Mouse (Mus musculus) retina, embryonic 14.5 days (tissue): ENCODE results near the gene Actr5.

Experiments used
- DNase-seq: peaks from one replicate; pipeline ENCODE4 v3.0.0-alpha.2; 2015; ENCODE audit warnings: low spot score

Actr5 gene

GRCm38 (mm10) chr2:158614418-158614955, 10.2 kb upstream of the Actr5 start:
- DNase-seq = no peak

GRCm38 (mm10) chr2:158615161-158615680, 9.5 kb upstream of the Actr5 start:
- no peak for DNase-seq

DNA sequence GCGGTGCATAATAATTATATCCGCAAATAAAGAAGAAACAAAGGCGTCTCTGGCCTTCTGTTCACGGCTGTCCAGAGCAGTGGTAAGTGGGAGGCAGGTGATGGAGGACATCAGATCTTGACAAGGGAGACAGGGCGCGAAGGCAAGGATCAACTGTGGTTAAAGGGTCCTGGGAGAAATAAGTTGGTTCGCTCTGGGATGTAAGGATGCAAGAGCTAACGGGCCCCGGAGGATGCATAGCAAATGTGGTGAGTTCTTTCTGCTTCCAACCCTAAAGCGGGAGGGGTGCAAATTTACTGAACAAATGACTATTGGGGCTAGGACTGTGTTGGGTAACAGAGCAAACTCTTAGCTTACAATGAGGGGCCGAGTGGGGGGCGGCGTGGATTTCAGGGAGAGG, 9.0 kb upstream of the Actr5 start:
- no peak for DNase-seq

GRCm38 (mm10) chr2:158616296-158616695, 8.4 kb upstream of the Actr5 start:
- no peak for DNase-seq

GRCm38 (mm10) chr2:158616790-158617189, 7.9 kb upstream of the Actr5 start:
- no peak for DNase-seq

DNA sequence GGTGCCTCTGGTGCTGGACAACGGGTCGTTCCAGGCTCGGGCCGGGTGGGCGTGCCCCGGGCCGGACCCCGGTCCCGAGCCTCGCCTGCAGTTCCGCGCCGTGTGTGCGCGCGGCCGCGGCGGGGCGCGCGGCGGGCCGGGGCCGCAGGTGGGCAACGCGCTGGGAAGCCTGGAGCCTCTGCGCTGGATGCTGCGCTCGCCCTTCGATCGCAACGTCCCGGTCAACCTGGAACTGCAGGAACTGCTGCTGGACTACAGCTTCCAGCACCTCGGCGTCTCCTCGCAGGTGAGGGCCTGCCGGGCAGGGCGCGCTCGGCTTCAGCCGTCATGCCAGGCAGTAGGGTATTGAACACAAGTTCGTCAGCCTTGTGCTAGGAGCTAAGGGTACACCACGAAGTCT, 543 bp downstream of the Actr5 start:
- DNase-seq = no peak

DNA sequence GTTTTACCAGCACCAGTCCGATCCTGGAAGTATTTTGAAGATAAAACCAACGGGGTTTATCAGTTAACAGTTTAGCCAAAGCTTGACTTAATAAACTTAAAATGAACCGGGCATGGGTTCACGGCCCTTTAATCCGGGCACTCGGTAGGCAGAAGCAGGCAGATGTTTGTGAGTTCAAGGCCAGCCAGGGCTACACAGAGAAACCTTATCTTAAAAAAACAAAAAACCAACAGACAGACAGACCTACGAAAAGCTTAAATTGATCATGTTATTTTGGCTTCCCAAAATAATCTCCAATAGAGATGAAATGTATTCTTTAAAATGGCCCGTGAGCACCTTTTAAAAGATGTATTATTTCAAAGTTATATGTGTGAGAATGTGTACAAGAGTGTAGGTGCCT, 1.0 kb downstream of the Actr5 start:
- no peak for DNase-seq

- DNase-seq = peak; percentile 64
Observed at GRCm38 (mm10) chr2:158628858-158629257, 4.2 kb downstream of the Actr5 start.

DNA sequence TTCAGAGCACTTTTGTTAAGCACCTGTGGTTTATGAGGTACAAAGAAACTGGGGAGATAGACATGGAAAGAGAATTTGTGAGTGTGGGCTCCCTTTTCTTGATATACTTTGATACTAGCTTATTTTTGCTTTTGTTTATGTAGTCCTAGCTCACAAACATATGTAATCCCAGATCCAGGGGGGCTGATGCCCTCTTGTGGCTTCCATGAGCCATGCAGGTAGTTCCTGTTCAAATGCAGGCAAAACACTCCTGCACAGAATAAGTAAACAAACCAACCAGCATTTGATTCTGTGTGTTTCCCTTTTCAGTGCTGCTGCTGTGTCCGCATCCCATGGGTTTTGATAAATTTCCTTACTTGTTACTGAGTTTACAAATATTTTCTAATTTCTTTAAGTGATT, 4.7 kb downstream of the Actr5 start:
- peak; percentile 77 for DNase-seq

DNA sequence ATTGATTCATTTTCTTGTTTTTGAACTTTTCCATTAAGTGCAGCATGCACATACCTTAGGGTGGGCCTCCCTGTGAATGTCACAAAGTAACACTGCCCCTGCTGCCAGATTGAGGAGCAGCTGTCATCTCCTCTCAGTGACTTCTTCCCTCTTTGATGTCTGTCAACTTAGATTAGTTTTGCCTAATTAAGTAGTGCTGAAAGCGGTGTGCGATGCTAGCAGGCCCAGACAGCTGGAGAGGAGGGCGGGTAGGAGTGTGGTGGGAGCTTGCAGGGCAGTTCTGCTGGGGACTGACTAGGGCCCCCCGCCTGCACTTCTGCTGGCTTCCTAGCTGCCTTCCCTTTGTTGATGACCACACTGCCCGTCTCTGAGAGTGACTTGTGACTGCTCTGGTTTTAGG, 7.2 kb downstream of the Actr5 start:
- DNase-seq = peak; percentile 65

DNA sequence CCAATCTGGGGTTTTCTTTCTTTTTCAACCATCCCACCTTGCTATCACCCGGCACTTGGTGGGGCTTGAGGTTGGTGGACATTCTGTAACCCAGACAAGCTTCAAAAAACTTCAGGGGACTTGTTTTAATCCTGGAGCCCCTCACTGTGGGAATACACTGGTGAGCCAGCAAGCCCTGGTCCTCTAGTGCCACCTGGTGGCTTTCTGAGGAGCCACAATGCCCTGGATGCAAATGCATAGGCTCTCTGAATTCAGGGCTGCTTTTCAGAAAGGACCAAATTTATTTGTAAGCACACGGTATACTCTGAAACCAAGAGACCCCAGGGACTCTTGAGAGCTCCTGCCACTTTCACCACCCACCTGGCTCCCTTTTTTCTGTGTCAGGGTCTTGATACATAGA, 17.2 kb downstream of the Actr5 start:
- peak; percentile 89 for DNase-seq

DNA sequence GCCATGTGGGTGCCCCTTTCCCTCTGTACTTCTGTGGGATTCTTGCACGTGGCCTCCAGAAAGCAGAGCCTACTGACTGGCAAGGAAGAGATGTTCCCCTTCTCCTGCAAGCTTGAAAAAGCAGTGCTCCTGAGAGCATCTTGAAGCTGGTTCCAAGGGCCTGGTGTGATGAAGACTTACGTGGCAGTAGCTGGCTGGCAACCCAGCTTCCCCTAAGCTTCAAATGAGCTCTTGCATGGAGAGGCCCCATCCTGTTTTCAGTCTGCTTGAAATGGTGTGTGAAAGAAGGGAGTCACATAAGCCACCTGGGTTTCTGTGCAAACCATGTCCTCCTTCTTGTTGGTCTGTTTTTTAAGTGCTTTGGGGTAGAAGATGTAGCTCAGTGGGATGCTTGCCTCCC, 17.9 kb downstream of the Actr5 start:
- DNase-seq = no peak

- DNase-seq = no peak
Observed at GRCm38 (mm10) chr2:158643791-158644190, 19.1 kb downstream of the Actr5 start.

DNA sequence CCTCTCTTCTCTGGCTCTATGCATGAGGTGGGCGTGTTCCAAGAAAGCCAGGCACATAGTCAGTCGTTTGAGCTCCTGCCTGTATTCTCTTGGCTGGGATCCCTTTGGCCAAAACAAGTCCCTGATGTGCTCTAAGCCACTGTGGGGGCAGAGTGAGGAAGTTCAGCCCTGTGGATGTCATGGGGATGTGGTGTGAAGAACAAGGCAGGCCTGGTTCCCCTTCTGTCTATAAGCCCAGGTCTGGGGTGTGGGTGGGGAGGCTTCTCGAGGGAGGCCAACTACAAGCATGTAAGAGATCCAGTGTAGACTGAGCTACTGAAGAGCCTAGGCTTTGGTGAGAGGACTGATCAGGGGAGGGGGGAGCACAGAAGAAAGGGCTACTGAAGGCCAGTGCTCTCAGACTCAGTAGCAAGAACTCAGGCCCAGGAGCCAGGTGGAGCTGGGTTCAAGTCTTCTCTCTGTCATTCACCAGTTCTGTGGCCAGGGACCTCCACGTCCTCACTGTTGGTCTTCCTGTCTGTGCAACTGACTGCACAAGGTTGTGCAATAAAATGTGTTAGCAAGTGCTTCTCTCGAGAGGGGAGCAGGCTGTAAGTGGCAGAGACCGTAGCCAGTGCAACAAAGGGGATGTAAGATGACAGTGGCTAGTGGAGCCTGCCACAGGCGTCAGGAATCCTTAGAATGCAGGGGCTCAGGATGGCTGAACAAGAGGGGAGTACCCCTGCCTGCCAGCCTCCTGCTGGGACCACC, 26.6 kb downstream of the Actr5 start:
- no peak for DNase-seq

DNA sequence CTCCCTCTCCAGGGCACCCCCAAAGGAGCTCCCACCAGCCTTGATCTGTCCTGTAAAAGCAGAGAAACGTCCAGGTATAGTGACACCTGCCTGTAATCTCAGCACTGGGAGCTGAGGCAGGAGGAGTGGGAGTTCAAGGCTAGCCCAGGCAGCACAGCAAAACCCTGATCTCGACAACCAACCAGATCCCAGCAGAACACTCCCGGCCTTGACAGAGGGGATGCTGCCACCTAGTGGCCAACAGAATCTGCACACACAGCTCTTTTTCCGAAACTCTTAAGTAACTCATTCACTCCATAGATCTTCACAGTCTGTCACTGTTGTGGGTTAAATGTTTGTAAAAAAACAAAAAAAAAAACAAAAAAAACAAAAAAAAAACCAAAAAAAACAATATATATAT, 28.3 kb downstream of the Actr5 start:
- DNase-seq = peak; percentile 84

DNA sequence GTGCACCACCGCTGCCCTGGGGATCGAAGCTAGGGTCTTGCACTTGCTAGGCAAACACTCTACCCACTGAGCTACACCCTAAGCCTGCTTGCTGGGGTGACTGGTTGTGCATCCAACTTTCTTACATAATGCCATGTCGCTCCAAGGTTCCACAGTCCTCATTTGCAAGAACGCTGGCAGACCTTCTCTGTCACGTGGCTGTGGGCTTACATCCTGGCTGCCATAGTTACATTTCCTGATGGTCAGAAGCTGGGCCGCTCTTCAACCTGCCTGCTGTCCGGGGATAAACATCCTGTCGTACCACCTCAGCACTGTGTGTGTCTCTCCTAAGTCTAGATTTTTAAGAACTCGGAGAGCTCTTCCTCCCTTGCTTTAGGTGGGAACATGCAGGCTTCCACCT, 30.0 kb downstream of the Actr5 start:
- no peak for DNase-seq

DNA sequence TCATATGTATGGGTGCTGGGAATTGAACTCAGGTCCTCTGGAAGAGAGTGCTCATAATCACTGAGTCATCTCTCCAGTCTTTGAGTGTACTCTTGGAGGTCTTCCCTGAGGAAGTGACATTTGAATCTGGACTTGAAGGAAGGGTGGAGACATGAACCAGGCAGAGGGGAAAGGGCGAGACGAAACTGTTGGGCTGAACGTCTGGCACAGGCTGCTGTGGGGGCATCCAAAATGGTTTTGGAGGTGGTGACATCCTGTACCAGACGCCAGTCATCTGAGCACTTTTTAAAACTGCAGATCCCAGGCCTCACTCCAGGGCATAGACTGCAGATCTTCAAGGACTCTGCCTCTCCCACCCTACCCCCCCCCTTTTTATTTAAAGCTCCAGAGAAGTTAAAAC, 31.1 kb downstream of the Actr5 start:
- DNase-seq = no peak

- no peak for DNase-seq
Observed at GRCm38 (mm10) chr2:158658822-158659221, 34.1 kb downstream of the Actr5 start.

DNA sequence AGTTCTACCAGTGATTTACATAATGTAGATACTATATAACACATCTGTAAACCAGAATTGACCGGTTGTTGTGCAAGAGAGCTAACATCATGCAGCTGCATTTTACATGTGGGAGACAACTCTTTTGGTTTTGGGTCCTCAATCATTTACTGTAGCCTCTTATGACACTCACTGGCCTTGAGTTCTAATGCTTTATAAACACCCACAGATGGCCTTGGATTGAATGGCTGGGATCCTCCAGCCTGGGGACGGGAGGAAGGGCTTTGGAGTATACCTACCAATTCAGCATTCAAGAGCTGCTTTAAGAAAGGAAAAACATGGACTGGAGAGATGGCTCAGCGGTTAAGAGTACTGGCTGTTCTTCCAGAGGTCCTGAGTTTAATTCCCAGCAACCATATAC, 34.7 kb downstream of the Actr5 start:
- no peak for DNase-seq

GRCm38 (mm10) chr2:158665098-158665497, 40.4 kb downstream of the Actr5 start, which contains the start of gene Ppp1r16b:
TSS of gene Ppp1r16b (plus strand) at chr2:158665398.
- no peak for DNase-seq

DNA sequence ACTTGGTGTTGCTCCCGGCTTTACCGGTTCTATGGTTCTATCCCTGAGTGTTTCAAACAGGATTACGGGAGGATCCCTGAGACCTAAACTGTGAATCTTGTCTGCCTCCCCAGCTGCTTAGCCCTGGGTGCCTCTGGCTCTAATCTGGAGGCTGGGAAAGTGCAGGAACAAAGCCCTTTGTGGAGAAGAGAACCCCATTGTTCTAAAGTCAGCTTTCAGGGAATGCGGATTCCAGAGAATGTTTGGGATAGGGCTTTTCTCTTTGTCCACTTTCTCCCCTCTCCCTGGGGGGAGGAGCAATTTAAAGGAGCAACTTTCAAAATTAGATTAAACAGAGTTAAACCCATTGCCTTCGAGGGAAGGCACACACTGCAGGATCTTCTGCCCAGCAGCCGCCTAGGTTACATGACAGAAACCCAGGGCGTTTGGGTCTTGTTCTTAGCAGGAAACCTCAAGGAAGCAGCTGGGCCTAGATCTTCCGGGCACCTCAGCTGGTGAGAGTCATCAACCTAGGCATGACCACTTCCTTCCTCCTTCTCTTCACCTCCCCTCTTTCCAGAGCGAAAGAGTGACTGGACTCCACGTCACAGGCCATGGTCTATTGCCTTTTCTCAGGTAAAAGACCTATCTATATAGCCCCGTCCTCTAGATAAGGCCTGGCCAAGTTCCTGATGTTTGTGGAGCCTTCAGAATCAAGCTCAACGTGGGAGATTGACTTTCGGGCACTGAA, 41.5 kb downstream of the Actr5 start:
- no peak for DNase-seq

DNA sequence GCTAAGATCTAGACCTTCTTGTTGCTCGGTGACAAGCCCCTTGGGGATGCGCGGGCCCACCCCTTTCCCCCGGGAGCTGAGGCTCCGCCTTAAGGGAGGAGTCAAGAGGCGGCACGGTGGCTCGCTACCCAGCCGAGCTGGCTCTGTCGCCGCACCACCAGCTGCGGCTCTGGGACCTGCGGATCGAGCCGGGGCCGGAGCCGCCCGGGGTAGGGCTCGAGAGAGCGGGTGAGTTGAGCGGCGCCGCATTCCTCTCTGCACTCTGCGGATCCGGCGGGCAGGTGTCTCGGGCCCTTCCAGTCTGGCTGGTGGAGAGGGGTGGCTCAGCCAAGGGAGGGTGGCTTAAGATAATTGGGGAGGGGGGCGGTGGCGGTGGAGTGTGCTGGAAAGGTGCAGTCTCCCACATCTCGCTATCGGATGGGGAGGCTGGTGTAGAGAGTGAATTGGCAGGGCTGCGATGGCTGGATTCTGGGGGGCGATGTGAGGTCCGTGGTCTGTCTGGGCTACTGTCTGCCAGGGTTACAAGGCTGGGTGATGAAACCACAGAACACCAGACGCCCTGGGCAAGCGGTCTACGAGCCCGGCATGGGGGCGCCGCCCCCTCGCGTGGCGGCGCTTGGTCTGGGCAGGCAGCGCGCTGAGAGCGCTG, 42.5 kb downstream of the Actr5 start:
- DNase-seq = peak; percentile 82
